Mouse (Mus musculus): ENCODE results near the gene A630089N07Rik. TPM values are rescaled to one million over a fixed set of nuclear protein-coding genes. Genes with fewer than 3 reads are reported as not detected.

The A630089N07Rik gene
- polyA plus RNA-seq, 1 experiment, result 1.3 TPM

DNA sequence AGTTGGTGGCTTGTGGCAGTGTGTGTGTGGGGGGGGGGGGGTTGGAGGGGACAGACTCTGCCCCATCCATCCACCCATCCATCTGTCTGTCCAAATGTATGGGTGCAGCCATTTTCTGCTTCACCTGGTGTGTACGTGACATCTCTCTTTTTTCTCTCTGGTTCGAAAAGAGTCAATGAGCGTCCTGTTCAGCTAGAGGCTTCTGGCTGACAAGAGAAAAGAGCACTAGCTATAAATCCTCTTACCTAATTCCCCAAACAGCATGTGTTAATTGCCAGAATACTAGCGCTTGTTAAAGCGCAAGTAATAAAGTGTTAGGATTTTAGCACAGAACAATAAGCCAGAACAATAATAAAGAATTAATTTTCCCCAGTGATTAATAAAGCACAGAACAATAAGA, 97.7 kb downstream of the A630089N07Rik start:
- H3K27me3 ChIP-seq (ENCODE audit: control insufficient read depth, insufficient read depth, low read length), result no peaks in the 10 kb centered on the region
- H3K27ac ChIP-seq (ENCODE audit: control insufficient read depth, insufficient read depth, low read depth, low read length), result no peak overlapping the region
- H3K4me3 ChIP-seq (ENCODE audit: control insufficient read depth, low read depth, low read length), result no peak overlapping the region
- no peaks in the 10 kb centered on the region for H3K36me3 ChIP-seq (ENCODE audit: control insufficient read depth, insufficient read depth, low read length)
- no peaks in the 10 kb centered on the region for H3K4me1 ChIP-seq (ENCODE audit: control insufficient read depth, insufficient read depth, low read length)
- no peak for TF ChIP-seq POLR2A (IDR thresholded peaks at IDR 0.05; ENCODE audit: control insufficient read depth, low read depth, low read length)
- no peak for TF ChIP-seq CTCF (IDR thresholded peaks at IDR 0.05; ENCODE audit: control insufficient read depth, insufficient read depth, insufficient replicate concordance, low read depth, low read length)

DNA sequence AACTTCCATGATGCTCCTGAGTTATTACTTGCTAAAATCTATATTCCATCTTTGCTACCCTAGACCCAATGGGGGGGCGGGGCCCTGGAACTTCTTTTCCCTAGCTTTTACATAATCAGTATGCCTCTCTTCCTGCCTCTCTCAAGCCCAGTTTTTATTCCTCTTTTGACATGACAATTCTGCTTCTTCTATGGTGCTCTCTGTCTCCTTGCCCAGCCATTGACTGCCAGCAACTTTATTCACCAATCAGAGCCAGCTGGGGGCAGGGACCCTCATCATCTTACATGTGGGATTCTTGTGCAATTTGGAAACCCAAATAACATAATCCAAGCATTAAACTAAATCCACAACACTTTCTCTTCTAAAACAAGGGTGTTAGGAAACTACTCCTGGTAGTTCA, 100.9 kb downstream of the A630089N07Rik start:
- no peak for TF ChIP-seq CTCF (IDR thresholded peaks at IDR 0.05; ENCODE audit: control insufficient read depth, insufficient read depth, insufficient replicate concordance, low read depth, low read length)
- TF ChIP-seq POLR2A (IDR thresholded peaks at IDR 0.05; ENCODE audit: control insufficient read depth, low read depth, low read length), result no peak
- no peak overlapping the region for H3K27ac ChIP-seq (ENCODE audit: control insufficient read depth, insufficient read depth, low read depth, low read length)
- H3K36me3 ChIP-seq (ENCODE audit: control insufficient read depth, insufficient read depth, low read length), result no peaks in the 10 kb centered on the region
- H3K4me3 ChIP-seq (ENCODE audit: control insufficient read depth, low read depth, low read length), result no peak overlapping the region
- no peaks in the 10 kb centered on the region for H3K27me3 ChIP-seq (ENCODE audit: control insufficient read depth, insufficient read depth, low read length)
- no peaks in the 10 kb centered on the region for H3K4me1 ChIP-seq (ENCODE audit: control insufficient read depth, insufficient read depth, low read length)

DNA sequence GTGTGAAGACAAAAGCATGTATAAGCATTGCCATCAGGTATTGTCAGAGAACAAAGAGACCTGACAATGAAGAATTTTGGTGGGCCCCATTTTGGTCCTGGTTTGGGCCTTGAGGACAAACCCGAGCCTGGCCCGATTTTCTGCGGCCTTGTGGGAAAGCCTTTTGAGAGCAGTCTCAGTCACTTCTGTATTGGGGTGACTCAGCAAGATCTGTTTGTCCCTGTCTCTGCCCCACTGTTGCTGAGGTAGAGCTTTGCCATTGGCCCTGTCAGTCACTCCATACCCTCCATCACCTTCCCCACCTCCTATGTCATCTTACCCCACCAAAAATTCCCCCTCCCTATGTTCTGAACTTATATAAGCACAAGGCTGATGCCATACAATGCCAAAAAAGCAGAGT, 104.5 kb downstream of the A630089N07Rik start:
- H3K27me3 ChIP-seq (ENCODE audit: control insufficient read depth, insufficient read depth, low read length), result no peaks in the 10 kb centered on the region
- no peak overlapping the region for H3K4me3 ChIP-seq (ENCODE audit: control insufficient read depth, low read depth, low read length)
- H3K36me3 ChIP-seq (ENCODE audit: control insufficient read depth, insufficient read depth, low read length), result no peaks in the 10 kb centered on the region
- H3K27ac ChIP-seq (ENCODE audit: control insufficient read depth, insufficient read depth, low read depth, low read length), result no peak overlapping the region
- no peaks in the 10 kb centered on the region for H3K4me1 ChIP-seq (ENCODE audit: control insufficient read depth, insufficient read depth, low read length)
- no peak for TF ChIP-seq POLR2A (IDR thresholded peaks at IDR 0.05; ENCODE audit: control insufficient read depth, low read depth, low read length)
- no peak for TF ChIP-seq CTCF (IDR thresholded peaks at IDR 0.05; ENCODE audit: control insufficient read depth, insufficient read depth, insufficient replicate concordance, low read depth, low read length)

DNA sequence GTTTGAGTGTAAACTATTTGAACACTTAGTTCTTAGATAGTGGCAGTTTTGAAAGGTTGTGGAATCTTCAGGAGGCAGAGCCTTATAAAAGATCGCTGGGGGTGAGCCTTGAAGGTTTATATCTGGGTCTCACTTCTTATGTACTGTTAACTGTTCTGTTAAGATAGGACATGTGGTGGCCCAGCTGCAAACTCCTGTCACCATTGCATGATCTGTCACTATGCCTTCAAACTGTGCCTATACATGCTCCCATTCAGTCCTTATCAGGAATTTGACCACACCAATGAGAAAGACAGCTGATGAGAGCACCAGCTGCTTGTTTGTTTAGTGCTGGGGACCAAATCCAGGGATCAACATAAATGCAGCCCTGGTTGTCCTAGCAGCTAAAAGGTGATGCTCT, 105.0 kb downstream of the A630089N07Rik start:
- no peaks in the 10 kb centered on the region for H3K4me1 ChIP-seq (ENCODE audit: control insufficient read depth, insufficient read depth, low read length)
- H3K4me3 ChIP-seq (ENCODE audit: control insufficient read depth, low read depth, low read length), result no peak overlapping the region
- H3K27ac ChIP-seq (ENCODE audit: control insufficient read depth, insufficient read depth, low read depth, low read length), result no peak overlapping the region
- TF ChIP-seq POLR2A (IDR thresholded peaks at IDR 0.05; ENCODE audit: control insufficient read depth, low read depth, low read length) (no peak), CTCF (IDR thresholded peaks at IDR 0.05; ENCODE audit: control insufficient read depth, insufficient read depth, insufficient replicate concordance, low read depth, low read length) (no peak)
- no peaks in the 10 kb centered on the region for H3K27me3 ChIP-seq (ENCODE audit: control insufficient read depth, insufficient read depth, low read length)
- no peaks in the 10 kb centered on the region for H3K36me3 ChIP-seq (ENCODE audit: control insufficient read depth, insufficient read depth, low read length)

DNA sequence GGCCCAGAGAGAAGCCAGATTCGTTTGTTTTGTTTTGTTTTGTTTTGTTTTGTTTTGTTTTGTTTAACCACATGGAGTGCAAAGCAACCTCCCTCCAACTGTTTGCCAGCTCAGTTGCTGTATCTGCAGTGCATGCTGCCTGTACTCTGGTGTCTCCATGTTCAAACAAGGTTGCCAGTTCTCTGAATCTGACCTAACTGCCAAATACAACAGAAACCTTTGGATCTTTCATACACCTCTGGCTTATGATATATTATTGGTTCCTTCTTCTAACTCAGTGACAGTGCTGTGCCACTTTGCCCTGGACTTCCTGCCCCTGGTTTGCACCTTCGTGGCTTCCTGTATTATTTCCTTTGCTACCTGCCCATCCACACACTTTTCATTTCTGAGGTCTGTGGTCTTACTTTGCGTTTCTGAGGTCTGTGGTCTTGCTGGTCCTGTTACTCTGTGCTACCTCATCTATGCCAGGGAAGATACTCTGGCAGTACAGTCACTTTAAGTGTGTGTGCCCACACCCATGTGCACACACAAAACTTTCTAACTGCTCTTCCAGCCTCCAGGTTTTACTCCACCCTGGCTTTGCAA, 118.2 kb downstream of the A630089N07Rik start:
- H3K27me3 ChIP-seq (ENCODE audit: control insufficient read depth, insufficient read depth, low read length), result no peaks in the 10 kb centered on the region
- H3K36me3 ChIP-seq (ENCODE audit: control insufficient read depth, insufficient read depth, low read length), result no peaks in the 10 kb centered on the region
- TF ChIP-seq POLR2A (IDR thresholded peaks at IDR 0.05; ENCODE audit: control insufficient read depth, low read depth, low read length) (no peak), CTCF (IDR thresholded peaks at IDR 0.05; ENCODE audit: control insufficient read depth, insufficient read depth, insufficient replicate concordance, low read depth, low read length) (no peak)
- peaks cover 6% of the 10 kb centered on the region for H3K4me1 ChIP-seq (ENCODE audit: control insufficient read depth, insufficient read depth, low read length)
- H3K4me3 ChIP-seq (ENCODE audit: control insufficient read depth, low read depth, low read length), result no peak overlapping the region
- H3K27ac ChIP-seq (ENCODE audit: control insufficient read depth, insufficient read depth, low read depth, low read length), result no peak overlapping the region

DNA sequence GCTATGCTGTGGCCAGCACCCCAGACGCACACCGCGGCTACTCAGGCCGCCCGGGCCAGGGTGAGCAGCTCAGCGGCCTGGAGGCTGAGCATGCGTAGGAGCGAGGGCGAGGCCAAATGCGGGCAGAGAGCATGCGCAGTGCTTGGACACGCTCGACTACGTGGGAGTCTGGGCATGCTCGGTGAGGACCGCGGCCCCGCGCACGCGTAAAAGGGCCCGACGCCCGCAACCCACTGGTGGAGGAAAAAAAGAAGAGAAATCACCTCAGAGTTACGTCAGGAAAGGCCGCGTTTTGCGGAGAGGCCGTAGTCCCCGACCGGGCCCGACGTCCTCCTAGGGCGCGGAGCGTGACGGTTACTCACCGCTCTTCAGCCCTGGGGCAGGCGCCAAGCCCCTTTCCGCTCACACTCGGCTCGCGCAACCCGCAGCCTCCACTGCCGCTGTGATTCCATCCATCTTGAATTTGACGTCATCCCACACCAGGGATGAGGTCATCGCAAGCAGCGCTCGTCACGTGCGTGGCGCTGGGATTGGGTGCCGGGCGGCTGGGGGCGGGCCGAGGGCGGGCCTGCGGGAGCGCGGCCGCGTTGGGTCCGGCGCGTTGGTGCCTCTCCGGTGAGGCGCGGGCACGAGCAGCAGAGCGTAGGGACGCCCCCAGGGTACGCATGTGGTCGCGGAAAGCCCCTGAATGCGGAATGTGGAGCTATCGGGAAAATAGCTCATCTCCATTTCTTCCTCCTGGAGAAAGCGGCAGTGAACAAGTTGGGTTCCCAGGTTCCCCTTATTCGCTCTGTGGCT, 119.9 kb downstream of the A630089N07Rik start, which contains the start of the genes C2cd2 and Zbtb21:
Gene C2cd2 (minus strand): TSS at position 448 of the 798 bp plus-strand sequence.
Gene Zbtb21 (minus strand): TSS at position 472 of the 798 bp plus-strand sequence.
- Histone ChIP-seq H3K36me3 (ENCODE audit: control insufficient read depth, insufficient read depth, low read length) (no peaks in the 10 kb centered on the region), H3K27ac (ENCODE audit: control insufficient read depth, insufficient read depth, low read depth, low read length) (peak within 1 kb of the TSS; percentile 99), H3K4me1 (ENCODE audit: control insufficient read depth, insufficient read depth, low read length) (peaks cover 6% of the 10 kb centered on the region), H3K4me3 (ENCODE audit: control insufficient read depth, low read depth, low read length) (peak within 1 kb of the TSS; percentile 98), H3K27me3 (ENCODE audit: control insufficient read depth, insufficient read depth, low read length) (no peaks in the 10 kb centered on the region)
- TF ChIP-seq CTCF (IDR thresholded peaks at IDR 0.05; ENCODE audit: control insufficient read depth, insufficient read depth, insufficient replicate concordance, low read depth, low read length) (peak; percentile 20; the same call in 1 of the 2 replicates), POLR2A (IDR thresholded peaks at IDR 0.05; ENCODE audit: control insufficient read depth, low read depth, low read length) (peak; percentile 60)

DNA sequence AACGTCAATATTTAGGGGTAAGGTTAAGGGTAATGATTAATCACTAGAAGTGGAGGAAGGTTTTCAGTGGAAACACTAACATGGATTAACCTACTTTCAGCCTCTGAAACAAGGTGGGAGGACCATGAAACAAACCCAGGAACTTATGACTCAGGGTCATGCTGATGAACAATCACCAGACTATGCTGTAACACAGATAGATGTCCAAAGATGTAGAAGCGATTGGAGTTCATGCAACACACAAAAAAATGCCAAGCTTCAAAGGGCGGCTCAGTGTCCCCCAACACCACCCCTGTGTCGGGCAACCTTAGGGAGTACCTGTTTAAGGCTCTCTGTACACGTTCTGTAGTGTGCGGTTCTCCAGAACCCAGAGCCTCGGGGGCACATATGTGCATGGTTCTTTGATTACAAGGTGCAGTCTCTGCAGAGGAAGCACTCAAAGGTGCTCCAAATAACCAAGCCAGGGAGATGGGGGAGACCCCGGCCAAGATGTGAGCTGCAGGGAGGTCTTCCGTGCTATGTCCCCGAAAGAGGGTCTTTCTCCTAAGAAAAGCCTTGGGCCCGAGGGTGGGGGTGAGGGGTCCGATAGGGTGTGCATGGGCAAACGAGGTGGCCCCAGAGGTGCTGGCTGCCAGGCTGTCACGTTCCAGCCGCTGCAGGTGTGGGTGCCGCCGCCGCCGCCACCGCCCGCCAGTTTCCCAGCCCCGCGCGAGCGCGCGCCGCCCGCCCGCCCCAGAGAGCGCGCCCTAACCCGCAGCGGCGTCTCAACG, 120.7 kb downstream of the A630089N07Rik start:
- Histone ChIP-seq H3K4me1 (ENCODE audit: control insufficient read depth, insufficient read depth, low read length) (peaks cover 6% of the 10 kb centered on the region), H3K27me3 (ENCODE audit: control insufficient read depth, insufficient read depth, low read length) (no peaks in the 10 kb centered on the region), H3K36me3 (ENCODE audit: control insufficient read depth, insufficient read depth, low read length) (no peaks in the 10 kb centered on the region), H3K27ac (ENCODE audit: control insufficient read depth, insufficient read depth, low read depth, low read length) (peak overlapping the region; percentile 99), H3K4me3 (ENCODE audit: control insufficient read depth, low read depth, low read length) (peak overlapping the region; percentile 98)
- TF ChIP-seq CTCF (IDR thresholded peaks at IDR 0.05; ENCODE audit: control insufficient read depth, insufficient read depth, insufficient replicate concordance, low read depth, low read length), result no peak
- TF ChIP-seq POLR2A (IDR thresholded peaks at IDR 0.05; ENCODE audit: control insufficient read depth, low read depth, low read length), result no peak

Measured in testis, adult 2 months (tissue).